In genomic region chr15:81926446-81926822, GRCm38 (mm10) we compare ENCODE assay signal across 7 mouse cellular contexts. TPM values are rescaled to one million over a fixed set of nuclear protein-coding genes. Genes with fewer than 3 reads are reported as not detected.
DNase-seq lines count a peak whose midpoint lies in the region; ATAC-seq lines count a peak whose summit lies in the region.

No protein-coding gene starts in this region.

- H3K9ac ChIP-seq in lung, embryonic 16.5 days (ENCODE audit: low read length) = no peak overlapping the region
- no peak overlapping the region for H3K9ac ChIP-seq in forebrain, embryonic 16.5 days (replicated peaks; ENCODE audit: low read depth, low read length)
- H3K9ac ChIP-seq in limb, embryonic 15.5 days = no peak overlapping the region
- H3K9ac ChIP-seq in stomach, embryonic 15.5 days = no peak overlapping the region

- DNase-seq in lung, postnatal 14 days = no peak
- DNase-seq in cerebellum, adult 9-10 months = no peak
- no peak for DNase-seq in Muller cell, postnatal 12 days (ENCODE audit: inconsistent ontology term)

- WGBS in lung, embryonic 16.5 days = 31% methylated on average over 9 of the region's 9 CpGs
- 17% methylated on average over 9 of the region's 9 CpGs for WGBS in forebrain, embryonic 16.5 days
- 36% methylated on average over 9 of the region's 9 CpGs for WGBS in limb, embryonic 15.5 days
- WGBS in stomach, embryonic 15.5 days = 32% methylated on average over 9 of the region's 9 CpGs

- H3K36me3 ChIP-seq in lung, embryonic 16.5 days (ENCODE audit: control insufficient read depth, insufficient read depth, low read length) = no peaks in the 10 kb centered on the region
- H3K36me3 ChIP-seq in forebrain, embryonic 16.5 days (ENCODE audit: control insufficient read depth, insufficient read depth) = no peaks in the 10 kb centered on the region
- 0 out of 2 replicates have a peak, but pooled peaks cover 16% of the 10 kb centered on the region for H3K36me3 ChIP-seq in limb, embryonic 15.5 days
- H3K36me3 ChIP-seq in stomach, embryonic 15.5 days = 0 out of 2 replicates have a peak, but pooled peaks cover 2% of the 10 kb centered on the region

- no peak for ATAC-seq in lung, embryonic 16.5 days (ENCODE audit: low read depth)
- ATAC-seq in forebrain, embryonic 16.5 days = peak; percentile 62
- no peak; the same call in 1 of the 2 replicates for ATAC-seq in limb, embryonic 15.5 days (ENCODE audit: insufficient number of reproducible peaks, low FRiP score, low TSS enrichment, low read depth)
- no peak for ATAC-seq in stomach, embryonic 15.5 days (ENCODE audit: insufficient read depth, low FRiP score, low read depth)

- peak overlapping the region; percentile 51 for H3K4me2 ChIP-seq in lung, embryonic 16.5 days (ENCODE audit: low read depth, low read length)
- peak overlapping the region; percentile 92 for H3K4me2 ChIP-seq in forebrain, embryonic 16.5 days (ENCODE audit: low read length)
- H3K4me2 ChIP-seq in limb, embryonic 15.5 days = peak overlapping the region; percentile 80
- H3K4me2 ChIP-seq in stomach, embryonic 15.5 days = peak overlapping the region; percentile 93; the same call in 1 of the 2 replicates

- H3K4me3 ChIP-seq in lung, embryonic 16.5 days (ENCODE audit: low read length) = peak overlapping the region; percentile 9; the same call in 1 of the 2 replicates
- peak overlapping the region; percentile 91 for H3K4me3 ChIP-seq in forebrain, embryonic 16.5 days (replicated peaks; ENCODE audit: low read length)
- peak overlapping the region; percentile 69 for H3K4me3 ChIP-seq in limb, embryonic 15.5 days
- H3K4me3 ChIP-seq in stomach, embryonic 15.5 days (replicated peaks) = peak overlapping the region; percentile 74; the same call in 1 of the 2 replicates

- peaks cover 14% of the 10 kb centered on the region for H3K4me1 ChIP-seq in lung, embryonic 16.5 days (replicated peaks; ENCODE audit: control insufficient read depth, insufficient read depth, low read length)
- H3K4me1 ChIP-seq in forebrain, embryonic 16.5 days (replicated peaks; ENCODE audit: control insufficient read depth, insufficient read depth, low read length) = peaks cover 34% of the 10 kb centered on the region
- peaks cover 20% of the 10 kb centered on the region for H3K4me1 ChIP-seq in limb, embryonic 15.5 days
- peaks cover 17% of the 10 kb centered on the region for H3K4me1 ChIP-seq in stomach, embryonic 15.5 days

- no peaks in the 10 kb centered on the region for H3K27me3 ChIP-seq in lung, embryonic 16.5 days (ENCODE audit: control insufficient read depth, insufficient read depth, low read depth, low read length)
- no peaks in the 10 kb centered on the region for H3K27me3 ChIP-seq in forebrain, embryonic 16.5 days (replicated peaks; ENCODE audit: control insufficient read depth, insufficient read depth, low read length)
- no peaks in the 10 kb centered on the region for H3K27me3 ChIP-seq in limb, embryonic 15.5 days
- no peaks in the 10 kb centered on the region for H3K27me3 ChIP-seq in stomach, embryonic 15.5 days (replicated peaks)

- no peaks in the 10 kb centered on the region for H3K9me3 ChIP-seq in lung, embryonic 16.5 days (ENCODE audit: control insufficient read depth, low read length)
- H3K9me3 ChIP-seq in forebrain, embryonic 16.5 days (ENCODE audit: control insufficient read depth, low read length) = no peaks in the 10 kb centered on the region
- H3K9me3 ChIP-seq in limb, embryonic 15.5 days = no peaks in the 10 kb centered on the region
- no peaks in the 10 kb centered on the region for H3K9me3 ChIP-seq in stomach, embryonic 15.5 days

- H3K27ac ChIP-seq in lung, embryonic 16.5 days (ENCODE audit: low read length) = peak overlapping the region; percentile 41
- H3K27ac ChIP-seq in forebrain, embryonic 16.5 days (ENCODE audit: low read length) = peak overlapping the region; percentile 88
- H3K27ac ChIP-seq in limb, embryonic 15.5 days = peak overlapping the region; percentile 63
- H3K27ac ChIP-seq in stomach, embryonic 15.5 days = 0 out of 2 replicates have a peak overlapping the region, but pooled peaks have one; percentile 16

RNA-seq across cellular contexts. Expression of gene Polr3h, which starts 0.4 kb away (rescaled TPM):
- 64.5 and 65.1 TPM in 2 replicates for polyA plus RNA-seq in lung, embryonic 16.5 days (2015; fragmentation: Nextera tagmentation; extraction: Ambion mirVana)
- 93.8 and 103 TPM in 2 replicates for polyA plus RNA-seq in forebrain, embryonic 16.5 days (2015; fragmentation: Nextera tagmentation; extraction: Ambion mirVana)
- 60.5 and 76.3 TPM in 2 replicates for polyA plus RNA-seq in limb, embryonic 15.5 days (2015; fragmentation: Nextera tagmentation; extraction: Ambion mirVana)
- 58.1 and 65.4 TPM in 2 replicates for polyA plus RNA-seq in stomach, embryonic 15.5 days (2015; fragmentation: Nextera tagmentation; extraction: Ambion mirVana)

RNA-seq across cellular contexts. Expression of gene Csdc2, which starts 10.1 kb away (rescaled TPM):
- polyA plus RNA-seq in lung, embryonic 16.5 days (2015; fragmentation: Nextera tagmentation; extraction: Ambion mirVana) = 10.0 and 10.7 TPM in 2 replicates
- 133 and 182 TPM in 2 replicates for polyA plus RNA-seq in forebrain, embryonic 16.5 days (2015; fragmentation: Nextera tagmentation; extraction: Ambion mirVana)
- polyA plus RNA-seq in limb, embryonic 15.5 days (2015; fragmentation: Nextera tagmentation; extraction: Ambion mirVana) = 14.0 and 16.1 TPM in 2 replicates
- 15.7 and 16.7 TPM in 2 replicates for polyA plus RNA-seq in stomach, embryonic 15.5 days (2015; fragmentation: Nextera tagmentation; extraction: Ambion mirVana)

RNA-seq across cellular contexts. Expression of gene Pmm1, which starts 34.3 kb away (rescaled TPM):
- polyA plus RNA-seq in lung, embryonic 16.5 days (2015; fragmentation: Nextera tagmentation; extraction: Ambion mirVana) = 37.7 and 41.7 TPM in 2 replicates
- polyA plus RNA-seq in forebrain, embryonic 16.5 days (2015; fragmentation: Nextera tagmentation; extraction: Ambion mirVana) = 89.9 and 100 TPM in 2 replicates
- polyA plus RNA-seq in limb, embryonic 15.5 days (2015; fragmentation: Nextera tagmentation; extraction: Ambion mirVana) = 39.5 and 40.5 TPM in 2 replicates
- polyA plus RNA-seq in stomach, embryonic 15.5 days (2015; fragmentation: Nextera tagmentation; extraction: Ambion mirVana) = 27.5 and 28.9 TPM in 2 replicates

RNA-seq across cellular contexts. Expression of gene 1700029P11Rik, which starts 53.9 kb away (rescaled TPM):
- not detected in 2 replicates for polyA plus RNA-seq in lung, embryonic 16.5 days (2015; fragmentation: Nextera tagmentation; extraction: Ambion mirVana)
- not detected in 2 replicates for polyA plus RNA-seq in forebrain, embryonic 16.5 days (2015; fragmentation: Nextera tagmentation; extraction: Ambion mirVana)
- not detected in 2 replicates for polyA plus RNA-seq in limb, embryonic 15.5 days (2015; fragmentation: Nextera tagmentation; extraction: Ambion mirVana)
- not detected in 2 replicates for polyA plus RNA-seq in stomach, embryonic 15.5 days (2015; fragmentation: Nextera tagmentation; extraction: Ambion mirVana)

RNA-seq across cellular contexts. Expression of gene Aco2, which starts 54.3 kb away (rescaled TPM):
- polyA plus RNA-seq in lung, embryonic 16.5 days (2015; fragmentation: Nextera tagmentation; extraction: Ambion mirVana) = 171 and 180 TPM in 2 replicates
- 259 and 260 TPM in 2 replicates for polyA plus RNA-seq in forebrain, embryonic 16.5 days (2015; fragmentation: Nextera tagmentation; extraction: Ambion mirVana)
- 144 and 165 TPM in 2 replicates for polyA plus RNA-seq in limb, embryonic 15.5 days (2015; fragmentation: Nextera tagmentation; extraction: Ambion mirVana)
- 153 and 185 TPM in 2 replicates for polyA plus RNA-seq in stomach, embryonic 15.5 days (2015; fragmentation: Nextera tagmentation; extraction: Ambion mirVana)

Comparison
In these comparisons a context has a peak if more than half of its experiments do, and no peak if none do; other contexts are left out.
1. H3K27ac ChIP-seq: peak in every context shown above with its lines; median percentile 88 in forebrain, embryonic 16.5 days; 63 in limb, embryonic 15.5 days; 41 in lung, embryonic 16.5 days; 16 in stomach, embryonic 15.5 days.
2. H3K4me3 ChIP-seq: peak in every context shown above with its lines; median percentile 91 in forebrain, embryonic 16.5 days; 74 in stomach, embryonic 15.5 days; 69 in limb, embryonic 15.5 days; 9 in lung, embryonic 16.5 days.